Mouse (Mus musculus): ENCODE results near the gene Kidins220.

GRCm38 (mm10) chr12:25073374-25073773 lies 98.6 kb downstream of the Kidins220 start:
- TF ChIP-seq POLR2A (IDR thresholded peaks at IDR 0.05; ENCODE audit: control insufficient read depth, extremely low read depth, insufficient read depth, low read length, poor library complexity) (no peak), CTCF (IDR thresholded peaks at IDR 0.05; ENCODE audit: borderline replicate concordance, control insufficient read depth, extremely low read depth, insufficient read depth, low read length, poor library complexity) (no peak)

All from thymus, adult 2 months (tissue).